Mouse (Mus musculus) right cerebral cortex, postnatal 4 days (tissue): ENCODE results near the gene Sppl2a.
A peak's percentile ranks its signal among the peaks of the same experiment; 100 is the strongest.
"Not testable (repeated sequence)": the region's sequence is repeated elsewhere in the genome, so short reads cannot be mapped to it uniquely, and the experiment has no call there.

Experiments
- DNase-seq: peaks from one replicate; pipeline ENCODE4 v3.0.0-alpha.2; 2022

The Sppl2a gene

DNA sequence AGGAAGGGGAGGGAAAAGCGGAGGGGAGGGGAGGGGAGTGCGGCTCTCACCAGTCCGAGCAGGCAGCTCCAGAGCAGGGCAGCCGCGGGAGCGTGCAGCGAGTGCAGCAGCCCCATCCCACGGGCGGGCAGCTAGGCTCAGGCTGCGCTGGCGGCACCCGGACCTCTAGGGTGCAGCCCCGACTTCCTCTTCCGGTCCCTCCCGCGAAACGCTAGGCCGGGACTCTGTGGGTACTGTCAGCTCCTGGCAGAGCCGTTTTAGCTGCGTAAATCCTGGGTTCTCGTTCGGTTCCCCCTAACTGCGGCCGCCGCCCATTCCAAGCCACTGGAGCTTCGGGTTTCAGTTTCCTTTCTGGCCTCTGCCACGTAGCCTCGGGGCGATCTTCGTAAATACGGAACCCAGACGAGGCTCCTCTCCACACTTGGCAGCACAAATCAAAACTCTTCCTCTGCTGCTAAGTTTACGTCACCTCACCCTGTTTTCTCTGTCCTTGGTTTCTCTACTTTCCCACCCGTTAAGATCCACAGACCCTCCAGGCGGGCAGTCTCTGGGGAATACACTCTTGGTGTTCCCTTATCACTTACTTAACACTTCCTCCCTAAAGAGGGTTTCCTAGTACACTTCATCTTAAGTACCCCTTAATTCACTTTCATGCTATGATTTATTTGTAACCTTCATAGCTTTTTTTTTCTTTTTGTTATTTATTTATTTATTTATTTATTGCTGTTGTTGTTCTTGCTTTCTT lies at the start of gene Sppl2a:
Sppl2a (minus strand) TSS at position 339 of the 745 bp plus-strand sequence.
- DNase-seq = peak; percentile 84

GRCm38 (mm10) chr2:126977428-126977827 lies 44.4 kb upstream of the Sppl2a start:
- DNase-seq = no peak

- no peak for DNase-seq
These were observed 28.7 kb upstream of the Sppl2a start for GRCm38 (mm10) chr2:126961696-126962095.

GRCm38 (mm10) chr2:126955671-126956070 lies 22.6 kb upstream of the Sppl2a start:
- no peak for DNase-seq

GRCm38 (mm10) chr2:126951085-126951484 lies 18.1 kb upstream of the Sppl2a start:
- no peak for DNase-seq

GRCm38 (mm10) chr2:126950453-126950852 lies 17.4 kb upstream of the Sppl2a start:
- no peak for DNase-seq

DNA sequence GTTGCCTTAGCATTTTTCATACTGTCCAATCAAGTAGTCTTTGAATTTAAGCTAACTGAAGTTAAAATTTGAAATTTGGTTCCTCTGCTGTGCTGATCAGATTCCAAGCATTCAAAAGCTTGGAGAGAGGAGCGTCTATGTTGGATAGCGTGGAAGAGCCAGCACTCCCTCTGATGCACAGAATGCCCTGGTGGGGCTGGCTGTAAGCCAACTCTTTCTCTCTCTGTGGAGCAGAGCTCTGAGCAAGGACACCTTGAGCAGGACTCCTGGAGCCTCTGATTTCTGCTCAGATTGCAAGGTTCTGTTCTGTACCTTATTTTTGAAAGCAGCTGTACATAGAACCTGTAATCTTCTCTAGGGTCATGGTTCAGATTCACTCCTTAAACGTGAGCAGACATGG lies 16.8 kb upstream of the Sppl2a start:
- DNase-seq = peak; percentile 7

GRCm38 (mm10) chr2:126949297-126949696 lies 16.3 kb upstream of the Sppl2a start:
- DNase-seq = not testable (repeated sequence)

- no peak for DNase-seq
These were observed 15.2 kb upstream of the Sppl2a start for GRCm38 (mm10) chr2:126948231-126948630.

- DNase-seq = no peak
These were observed 14.6 kb upstream of the Sppl2a start for GRCm38 (mm10) chr2:126947646-126948045.

- DNase-seq = no peak
These were observed 10.2 kb upstream of the Sppl2a start for GRCm38 (mm10) chr2:126943211-126943610.

GRCm38 (mm10) chr2:126940314-126940866 lies 7.4 kb upstream of the Sppl2a start:
- no peak for DNase-seq

DNA sequence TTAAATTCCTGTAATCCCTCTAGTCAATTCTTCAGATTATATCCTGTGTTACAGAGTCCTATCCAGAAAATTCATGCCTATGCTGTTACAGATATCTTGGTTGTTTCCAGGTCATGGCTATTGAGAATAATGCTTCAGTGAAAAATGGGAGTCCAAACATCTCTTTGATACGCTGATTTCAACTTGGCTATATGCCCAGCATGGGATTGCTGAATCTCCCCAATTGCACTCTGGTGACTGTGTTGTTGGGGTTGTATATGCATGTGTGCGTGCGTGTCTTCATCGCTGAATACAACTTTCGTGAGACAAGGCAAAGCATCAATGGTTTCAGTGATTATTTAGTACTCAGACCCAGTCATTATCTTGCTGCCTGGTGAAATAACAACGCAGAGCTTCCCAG lies 5.0 kb upstream of the Sppl2a start:
- DNase-seq = no peak

GRCm38 (mm10) chr2:126933921-126934320 lies 886 bp upstream of the Sppl2a start:
- no peak for DNase-seq

DNA sequence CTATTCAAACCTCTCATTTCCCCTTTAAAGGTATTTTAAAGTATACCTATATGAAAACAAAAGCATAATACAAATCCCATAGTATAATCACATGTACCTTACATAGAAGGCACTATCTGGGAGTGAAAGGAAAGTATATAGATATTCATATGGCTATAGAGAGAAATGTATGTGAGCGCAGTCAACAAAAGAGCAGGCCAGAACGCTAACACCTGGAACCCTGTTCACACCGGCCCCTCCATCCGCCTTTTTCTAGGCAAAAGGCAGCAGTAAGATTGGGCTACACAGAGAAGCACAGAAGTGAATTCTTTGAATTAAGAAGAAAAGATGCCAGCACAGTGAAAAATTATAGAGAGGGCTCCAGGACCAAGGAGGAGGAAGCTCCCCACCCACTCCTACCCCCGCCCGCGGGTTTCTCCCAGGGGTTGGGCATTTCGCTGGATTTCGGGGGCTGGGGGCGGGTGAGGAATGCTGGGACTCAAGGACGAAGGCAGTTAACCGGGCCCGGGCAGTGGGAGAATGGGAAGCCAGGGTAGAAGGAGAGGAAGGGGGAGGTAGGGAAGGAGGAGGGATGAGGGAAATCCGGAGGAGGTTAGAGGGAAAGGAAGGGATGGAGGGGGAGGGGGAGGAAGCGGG lies 656 bp downstream of the Sppl2a start:
- DNase-seq = no peak

GRCm38 (mm10) chr2:126931784-126932183 lies 1.3 kb downstream of the Sppl2a start:
- no peak for DNase-seq

GRCm38 (mm10) chr2:126928681-126929080 lies 4.4 kb downstream of the Sppl2a start:
- DNase-seq = no peak

DNA sequence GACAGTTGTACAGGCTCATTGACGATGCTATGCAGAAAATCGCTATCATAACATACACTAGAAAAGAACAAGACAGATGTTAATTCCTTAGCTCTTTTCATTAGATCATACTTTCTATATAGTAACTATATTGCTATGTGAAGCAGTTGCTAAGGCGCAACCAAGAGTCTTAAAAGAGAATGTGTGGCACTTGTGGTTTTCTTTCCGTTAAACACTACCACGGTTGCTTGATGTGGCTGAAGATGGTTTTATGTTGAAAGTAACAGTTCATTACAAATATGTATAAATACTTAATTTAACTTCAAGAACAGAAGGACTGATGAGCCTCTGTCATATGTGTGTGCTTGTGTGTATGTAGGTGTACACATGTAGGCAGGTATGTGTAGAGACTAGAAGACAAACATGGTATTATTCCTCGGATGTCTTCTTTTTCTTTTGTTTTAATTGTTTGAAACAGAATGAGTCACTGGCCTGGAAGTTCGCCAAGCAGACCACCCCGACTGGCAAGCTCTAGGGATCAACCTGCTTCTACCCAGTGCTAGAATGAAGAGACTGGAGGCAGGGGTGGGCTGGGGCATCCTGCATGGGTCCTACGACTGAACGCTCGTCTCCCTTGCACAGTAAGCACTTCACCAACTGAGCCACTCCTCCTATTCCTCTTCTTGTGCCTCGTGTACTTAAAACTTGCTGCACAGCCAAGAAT lies 12.5 kb downstream of the Sppl2a start:
- peak; percentile 4 for DNase-seq

- DNase-seq = no peak
These were observed 16.8 kb downstream of the Sppl2a start for GRCm38 (mm10) chr2:126916236-126916635.

- DNase-seq = no peak
These were observed 18.9 kb downstream of the Sppl2a start for GRCm38 (mm10) chr2:126914096-126914495.

DNA sequence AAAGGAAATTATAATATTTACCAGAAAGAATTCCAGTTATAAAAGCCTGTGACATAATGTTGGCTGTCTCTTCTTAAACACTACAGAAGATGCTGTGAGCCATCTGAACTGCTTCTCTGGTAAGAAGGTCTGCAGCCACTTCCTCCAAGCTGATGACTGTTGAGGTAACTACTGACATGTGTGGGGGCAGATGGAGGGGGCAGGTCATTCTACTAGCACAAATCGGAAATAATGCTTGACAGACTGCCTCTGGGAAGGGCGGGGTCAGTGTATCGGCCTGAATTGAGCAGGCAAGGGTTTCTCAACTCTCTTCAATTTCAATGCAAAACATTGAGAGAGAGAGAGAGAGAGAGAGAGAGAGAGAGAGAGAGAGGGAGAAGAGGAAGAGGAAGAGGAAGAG lies 28.9 kb downstream of the Sppl2a start:
- DNase-seq = no peak

GRCm38 (mm10) chr2:126897511-126897910 lies 35.5 kb downstream of the Sppl2a start:
- DNase-seq = no peak

- DNase-seq = no peak
These were observed 36.1 kb downstream of the Sppl2a start for GRCm38 (mm10) chr2:126896941-126897340.

DNA sequence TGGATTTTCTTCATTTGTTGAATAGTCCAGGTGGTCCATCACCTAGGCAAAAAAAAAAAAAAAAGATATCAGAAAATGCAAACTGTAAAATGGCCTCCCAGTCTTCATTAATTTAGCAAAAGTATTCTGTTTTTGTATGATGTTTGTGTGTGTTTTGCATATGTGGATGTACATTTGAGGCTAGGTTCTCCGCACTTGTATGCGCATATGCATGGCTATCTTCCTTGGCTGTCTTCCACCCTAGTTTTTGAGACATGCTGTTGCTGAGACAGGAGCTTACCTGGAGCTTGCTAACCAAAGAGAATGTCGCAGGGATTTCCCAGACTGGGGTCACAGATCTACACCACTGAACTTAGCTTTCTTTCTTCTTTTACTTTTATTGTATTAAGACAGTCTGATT lies 38.8 kb downstream of the Sppl2a start:
- no peak for DNase-seq
